Mouse (Mus musculus): ENCODE data around the gene Ppl. TPM values are rescaled to one million over a fixed set of nuclear protein-coding genes. Genes with fewer than 3 reads are reported as not detected.

The Ppl gene
- 0.03 TPM for polyA plus RNA-seq (2021)

DNA sequence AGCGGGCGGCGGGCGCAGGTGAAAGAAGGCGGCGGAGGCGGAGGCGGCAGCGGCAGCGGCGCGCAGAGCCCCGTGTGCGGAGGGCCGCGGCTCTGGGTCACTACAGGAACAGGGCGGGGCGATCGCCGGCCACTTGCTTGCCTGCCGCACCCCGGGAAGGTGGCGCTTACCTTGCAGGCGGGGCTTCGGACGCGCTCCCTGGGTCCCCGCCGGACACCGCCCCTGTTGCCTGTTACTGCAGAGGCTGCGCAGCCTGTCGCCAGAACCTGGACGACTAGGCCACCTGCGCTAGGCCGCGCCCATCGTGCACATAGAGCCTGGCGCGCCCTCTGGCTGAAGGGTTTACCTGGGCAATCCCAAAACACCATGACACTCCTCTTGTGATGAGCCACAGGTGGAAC lies at the start of gene Ppl:
Ppl (minus strand) TSS at position 21 of the 401 bp plus-strand sequence.
- no peak for TF ChIP-seq CTCF (IDR thresholded peaks at IDR 0.05)
- no peaks in the 10 kb centered on the region for H3K27me3 ChIP-seq
- DNase-seq (ENCODE audit: low read depth, low spot score) (no peak), ATAC-seq (no peak)
- in situ Hi-C loops (cut with MboI; ENCODE audit: low pct_unique_long_range_greater_than_20kb): loop anchor here (5.0 to 25.0 kb wide), 2 partner anchors 35 to 445 kb away; partner anchors contain the start of gene Coro7
- ChIA-PET POLR2A (no interaction called here), CTCF (no interaction called here)

DNA sequence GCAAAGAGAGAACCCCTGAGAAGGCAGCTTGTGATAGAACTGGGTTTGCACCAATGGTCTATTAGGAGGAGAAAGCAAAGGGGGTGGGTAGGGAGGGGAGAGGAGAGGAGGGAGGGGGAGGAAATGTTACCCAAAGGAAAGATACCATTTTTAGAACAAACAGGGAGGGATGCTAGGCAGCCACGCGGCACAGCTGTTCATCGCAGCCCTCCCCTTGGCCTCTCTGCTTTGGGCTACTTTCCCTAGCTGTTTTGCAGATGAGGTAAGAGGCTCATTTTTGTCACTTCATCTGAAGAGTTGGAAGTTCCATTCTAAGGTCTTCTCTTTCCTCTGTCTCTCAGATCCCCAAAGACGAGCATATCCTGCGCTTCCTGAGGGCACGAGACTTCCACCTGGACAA lies 40.4 kb upstream of the Ppl start:
- no peak for ATAC-seq
- TF ChIP-seq CTCF (IDR thresholded peaks at IDR 0.05): no peak
- in situ Hi-C loops (cut with MboI; ENCODE audit: low pct_unique_long_range_greater_than_20kb): no loop called here
- ChIA-PET POLR2A (no interaction called here), CTCF (no interaction called here)
- H3K27me3 ChIP-seq: peaks cover 11% of the 10 kb centered on the region
- DNase-seq (ENCODE audit: low read depth, low spot score): no peak

DNA sequence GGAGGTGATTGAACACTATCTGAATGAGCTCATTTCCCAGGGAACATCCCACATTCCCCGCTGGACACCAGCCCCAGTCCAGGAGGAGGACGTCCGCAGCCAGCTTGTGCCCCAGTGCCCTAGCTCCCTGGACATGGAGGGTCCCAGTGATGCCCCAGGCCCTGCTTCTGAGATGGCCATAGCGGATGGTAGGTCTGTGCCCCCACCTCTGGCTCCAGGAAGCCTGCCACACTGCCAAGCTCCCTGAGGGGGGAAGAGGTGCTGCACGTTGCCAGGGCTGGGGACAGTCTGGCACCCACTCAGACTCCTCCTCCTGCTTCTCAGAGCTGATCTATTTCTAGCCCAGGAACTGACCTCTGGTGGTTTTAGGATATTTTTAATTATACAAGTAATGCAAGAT lies 36.6 kb upstream of the Ppl start:
- no peak for DNase-seq (ENCODE audit: low read depth, low spot score)
- peaks cover 17% of the 10 kb centered on the region for H3K27me3 ChIP-seq
- CTCF ChIA-PET: no interaction called here
- no peak for TF ChIP-seq CTCF (IDR thresholded peaks at IDR 0.05)
- ATAC-seq: no peak
- in situ Hi-C loops (cut with MboI; ENCODE audit: low pct_unique_long_range_greater_than_20kb): no loop called here
- POLR2A ChIA-PET: interaction anchor here (0.8 kb wide), 1 partner anchor 11 kb away, joined by 3 read pairs; no protein-coding TSS in a partner anchor

- ATAC-seq (no peak), DNase-seq (ENCODE audit: low read depth, low spot score) (no peak)
- POLR2A ChIA-PET: no interaction called here
- CTCF ChIA-PET: no interaction called here
- TF ChIP-seq CTCF (IDR thresholded peaks at IDR 0.05): no peak
- H3K27me3 ChIP-seq: peaks cover 12% of the 10 kb centered on the region
- in situ Hi-C loops (cut with MboI; ENCODE audit: low pct_unique_long_range_greater_than_20kb): no loop called here
These were observed 35.8 kb upstream of the Ppl start for GRCm38 (mm10) chr16:5168038-5168437.

DNA sequence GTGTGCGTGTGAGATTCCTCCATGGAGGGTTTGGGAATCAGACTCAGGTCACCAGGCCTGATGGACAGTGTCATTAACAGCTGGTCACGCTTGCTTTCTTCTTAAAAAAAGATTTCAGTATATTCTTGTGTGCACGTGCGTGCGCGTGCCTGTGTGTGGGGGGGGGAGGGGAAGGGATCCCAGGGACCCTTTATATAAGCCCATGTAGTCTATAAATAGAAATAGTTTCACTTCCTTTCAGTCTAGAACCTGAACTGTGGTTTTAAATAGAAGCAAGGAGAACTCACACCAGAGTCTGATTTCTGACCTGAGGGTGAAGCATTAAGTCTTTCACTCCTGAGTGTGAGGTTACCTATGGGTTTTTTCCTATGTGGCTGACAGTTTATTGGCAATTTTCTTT lies 32.1 kb upstream of the Ppl start:
- peaks cover 13% of the 10 kb centered on the region for H3K27me3 ChIP-seq
- ATAC-seq: no peak
- CTCF ChIA-PET: no interaction called here
- POLR2A ChIA-PET: no interaction called here
- no peak for TF ChIP-seq CTCF (IDR thresholded peaks at IDR 0.05)
- DNase-seq (ENCODE audit: low read depth, low spot score): no peak
- in situ Hi-C loops (cut with MboI; ENCODE audit: low pct_unique_long_range_greater_than_20kb): no loop called here

DNA sequence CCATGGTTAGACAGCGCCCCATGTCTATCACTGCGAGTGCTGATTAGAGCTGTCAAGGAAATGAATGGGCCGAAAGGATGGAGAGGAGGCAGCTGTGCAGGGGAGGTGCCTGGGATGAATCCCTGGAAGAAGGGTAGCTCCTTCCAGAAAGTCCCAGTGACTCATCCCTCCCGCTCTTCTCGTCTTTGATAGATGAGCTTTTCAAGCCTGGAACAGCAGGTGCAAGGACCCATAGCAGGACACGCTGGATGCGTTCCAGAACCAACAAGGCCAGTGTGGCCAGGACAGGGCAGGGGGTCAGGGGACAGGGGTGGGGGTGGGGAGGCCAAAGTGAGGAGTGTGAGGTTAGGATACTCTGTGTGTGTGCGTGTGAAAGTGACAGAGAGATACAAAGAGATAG lies 27.0 kb upstream of the Ppl start:
- ChIA-PET CTCF (no interaction called here), POLR2A (interaction anchor here (0.5 to 0.6 kb wide), 2 partner anchors 15 to 123 kb away, joined by 3 read pairs; no protein-coding TSS in a partner anchor)
- in situ Hi-C loops (cut with MboI; ENCODE audit: low pct_unique_long_range_greater_than_20kb): no loop called here
- ATAC-seq: no peak
- no peak for DNase-seq (ENCODE audit: low read depth, low spot score)
- TF ChIP-seq CTCF (IDR thresholded peaks at IDR 0.05): no peak
- H3K27me3 ChIP-seq: peaks cover 13% of the 10 kb centered on the region

DNA sequence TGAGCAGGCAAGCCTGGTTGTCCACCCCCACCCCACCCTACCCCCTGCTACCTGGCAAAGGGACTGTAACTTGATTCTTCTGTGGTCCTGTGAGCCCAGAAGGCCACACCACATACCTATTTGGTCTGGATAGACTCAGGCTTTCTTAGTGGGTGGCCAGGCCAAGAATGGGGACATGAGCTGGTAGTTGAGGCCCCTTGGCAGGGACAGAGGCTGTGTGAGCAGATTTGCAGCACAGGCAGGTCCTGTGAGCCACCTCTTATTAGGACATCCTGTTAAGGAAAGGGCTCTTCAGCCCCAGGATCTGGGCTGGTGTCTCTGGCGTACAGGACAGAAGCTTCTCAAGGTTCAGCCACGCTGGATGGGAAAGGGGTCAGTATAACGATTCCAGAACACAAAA lies 24.9 kb upstream of the Ppl start:
- TF ChIP-seq CTCF (IDR thresholded peaks at IDR 0.05): no peak
- peaks cover 16% of the 10 kb centered on the region for H3K27me3 ChIP-seq
- in situ Hi-C loops (cut with MboI; ENCODE audit: low pct_unique_long_range_greater_than_20kb): no loop called here
- CTCF ChIA-PET: no interaction called here
- no peak for DNase-seq (ENCODE audit: low read depth, low spot score)
- POLR2A ChIA-PET: no interaction called here
- no peak for ATAC-seq

DNA sequence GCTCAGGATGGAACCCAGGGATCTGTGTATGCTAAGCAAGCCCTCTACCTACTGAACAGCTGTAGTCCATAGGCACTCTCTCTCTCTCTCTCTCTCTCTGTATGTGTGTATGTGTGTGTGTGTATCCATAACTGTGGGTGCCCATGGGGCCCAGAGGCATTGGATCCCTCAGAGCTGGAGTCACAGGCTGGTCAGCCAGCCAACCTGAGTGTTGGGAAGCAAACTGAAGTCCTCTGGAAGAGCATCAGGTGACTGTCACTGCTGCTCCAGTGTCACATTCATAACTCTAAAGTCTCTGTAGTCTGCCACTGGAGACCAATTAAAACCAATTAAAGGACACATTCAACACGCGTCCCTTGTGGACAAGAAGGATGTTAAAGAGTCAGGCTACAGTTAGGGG lies 24.3 kb upstream of the Ppl start:
- POLR2A ChIA-PET: no interaction called here
- in situ Hi-C loops (cut with MboI; ENCODE audit: low pct_unique_long_range_greater_than_20kb): no loop called here
- no peak for DNase-seq (ENCODE audit: low read depth, low spot score)
- no peak for TF ChIP-seq CTCF (IDR thresholded peaks at IDR 0.05)
- peaks cover 16% of the 10 kb centered on the region for H3K27me3 ChIP-seq
- ATAC-seq: no peak
- CTCF ChIA-PET: no interaction called here

DNA sequence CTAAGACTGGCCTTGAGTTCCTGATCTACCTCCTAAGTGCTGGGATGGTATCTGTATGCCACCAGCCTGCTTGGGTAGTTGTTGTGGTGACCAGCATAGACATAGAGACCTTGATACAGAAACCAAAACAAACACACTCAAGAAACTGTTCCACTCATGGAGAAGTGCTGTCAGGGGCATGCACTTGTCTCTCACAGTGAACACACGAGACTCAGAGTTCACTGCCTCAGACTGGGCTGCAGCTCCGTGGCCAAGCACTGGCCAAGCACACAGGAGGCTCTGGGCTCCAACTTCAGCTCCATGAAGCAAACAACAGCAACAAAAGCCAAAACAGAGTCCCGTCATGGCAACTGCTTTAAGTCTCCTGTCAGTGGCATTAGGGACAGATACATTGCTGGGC lies 22.8 kb upstream of the Ppl start:
- DNase-seq (ENCODE audit: low read depth, low spot score) (no peak), ATAC-seq (no peak)
- in situ Hi-C loops (cut with MboI; ENCODE audit: low pct_unique_long_range_greater_than_20kb): no loop called here
- peaks cover 16% of the 10 kb centered on the region for H3K27me3 ChIP-seq
- CTCF ChIA-PET: no interaction called here
- POLR2A ChIA-PET: no interaction called here
- TF ChIP-seq CTCF (IDR thresholded peaks at IDR 0.05): no peak

DNA sequence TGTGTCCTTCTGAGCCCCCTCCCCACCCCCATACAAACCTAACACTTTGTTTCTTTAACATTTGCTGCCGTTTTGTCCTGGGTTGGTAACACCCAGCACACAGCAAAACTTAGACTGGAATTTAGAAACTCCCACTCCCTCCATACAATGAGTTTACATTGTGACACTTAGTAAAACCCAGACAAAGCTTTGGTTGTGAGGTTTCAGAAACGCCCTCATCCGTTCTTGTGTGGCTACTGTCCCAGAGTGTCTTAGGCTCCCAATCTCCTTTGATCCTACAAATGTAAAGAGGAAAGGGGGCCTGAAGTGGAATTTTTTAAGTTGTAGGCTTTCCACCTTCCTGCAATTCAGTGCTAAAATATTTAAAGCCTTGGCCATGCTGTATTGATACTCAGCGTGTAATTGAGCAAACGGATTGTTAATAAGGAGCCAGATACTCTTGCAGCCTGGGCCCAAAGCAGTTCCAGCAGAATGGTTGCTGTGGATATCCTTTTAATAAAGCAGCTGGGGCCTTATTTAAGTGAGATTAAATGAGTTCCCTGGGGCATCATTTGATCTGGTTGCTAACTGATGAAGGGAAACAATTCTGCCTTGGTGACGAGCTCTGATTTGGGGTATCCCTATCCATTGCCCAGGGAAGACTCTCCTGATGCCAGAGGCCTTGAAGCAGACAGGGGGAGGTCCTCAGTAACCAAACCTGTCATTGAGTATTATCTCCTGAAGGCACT lies 21.2 kb upstream of the Ppl start:
- in situ Hi-C loops (cut with MboI; ENCODE audit: low pct_unique_long_range_greater_than_20kb): no loop called here
- ATAC-seq (no peak), DNase-seq (ENCODE audit: low read depth, low spot score) (no peak)
- ChIA-PET POLR2A (no interaction called here), CTCF (no interaction called here)
- TF ChIP-seq CTCF (IDR thresholded peaks at IDR 0.05): no peak
- H3K27me3 ChIP-seq: peaks cover 25% of the 10 kb centered on the region

GRCm38 (mm10) chr16:5150544-5150943 lies 18.3 kb upstream of the Ppl start:
- POLR2A ChIA-PET: no interaction called here
- no peak for TF ChIP-seq CTCF (IDR thresholded peaks at IDR 0.05)
- ATAC-seq (no peak), DNase-seq (ENCODE audit: low read depth, low spot score) (no peak)
- in situ Hi-C loops (cut with MboI; ENCODE audit: low pct_unique_long_range_greater_than_20kb): no loop called here
- peaks cover 25% of the 10 kb centered on the region for H3K27me3 ChIP-seq
- CTCF ChIA-PET: no interaction called here

GRCm38 (mm10) chr16:5147037-5147385 lies 14.8 kb upstream of the Ppl start, which contains the start of gene Sec14l5:
Sec14l5 (plus strand) TSS chr16:5147109.
- H3K27me3 ChIP-seq: peaks cover 9% of the 10 kb centered on the region
- in situ Hi-C loops (cut with MboI; ENCODE audit: low pct_unique_long_range_greater_than_20kb): loop anchor here (10.0 to 25.0 kb wide), 2 partner anchors 92 to 460 kb away; partner anchors contain the start of genes Coro7 and Ubn1
- ATAC-seq: peak; percentile 2
- ChIA-PET POLR2A (no interaction called here), CTCF (interaction anchor here (1.2 kb wide), 1 partner anchor 106 kb away, joined by 5 read pairs; no protein-coding TSS in a partner anchor)
- no peak for DNase-seq (ENCODE audit: low read depth, low spot score)
- no peak for TF ChIP-seq CTCF (IDR thresholded peaks at IDR 0.05)

Measured in Patski (cell line).